Mouse (Mus musculus): Measurements from ENCODE around the gene Cltb.

DNA sequence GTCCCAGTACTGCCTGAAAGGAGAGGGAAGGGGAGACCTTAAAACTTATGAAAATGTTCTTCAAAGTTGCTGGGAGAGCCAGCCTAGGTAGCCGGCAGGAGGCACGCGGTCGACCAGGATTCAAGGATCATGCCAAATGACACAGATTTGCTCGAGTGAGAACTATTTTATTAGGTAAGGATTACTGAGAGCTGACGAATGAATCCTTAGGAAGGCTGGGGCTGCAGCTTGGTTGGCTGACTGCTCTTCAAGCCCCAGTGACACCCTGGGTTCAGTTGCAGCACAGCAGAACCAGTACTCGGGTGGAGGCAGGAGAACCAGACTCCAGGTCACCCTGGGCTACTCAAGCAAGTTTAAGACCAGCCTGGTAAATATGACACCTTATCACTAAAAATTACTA is 63.1 kb downstream of the Cltb start:
- TF ChIP-seq USF1 (IDR thresholded peaks at IDR 0.05; ENCODE audit: low read depth) (no peak), MYOD1 (IDR thresholded peaks at IDR 0.05; ENCODE audit: control insufficient read depth, insufficient read length, low read depth) (no peak), CTCF (IDR thresholded peaks at IDR 0.05; ENCODE audit: control insufficient read depth, insufficient read depth, insufficient read length) (no peak), MYOG (IDR thresholded peaks at IDR 0.05; ENCODE audit: control insufficient read depth, extremely low read depth, insufficient read length) (no peak), MAX (IDR thresholded peaks at IDR 0.05) (no peak), CEBPB (IDR thresholded peaks at IDR 0.05; ENCODE audit: low read depth) (no peak), FOSL1 (IDR thresholded peaks at IDR 0.05; ENCODE audit: insufficient read depth, low read length, poor library complexity, severe bottlenecking) (no peak)
